Mouse (Mus musculus): Measurements from ENCODE around the gene AC109138.7.
A peak's percentile ranks its signal among the peaks of the same experiment; 100 is the strongest.

Gene AC109138.7

GRCm38 (mm10) chr19:4214071-4214770, at the start of gene AC109138.7, which contains the start of gene Clcf1:
TSS of gene AC109138.7 (plus strand) at chr19:4214357.
TSS of gene Clcf1 (plus strand) at chr19:4214238.
- peak; percentile 50 for DNase-seq (ENCODE audit: low spot score)

GRCm38 (mm10) chr19:4164721-4165120, 49.4 kb upstream of the AC109138.7 start:
- DNase-seq (ENCODE audit: low spot score): no peak

GRCm38 (mm10) chr19:4166678-4167476, 47.3 kb upstream of the AC109138.7 start:
- DNase-seq (ENCODE audit: low spot score): no peak

GRCm38 (mm10) chr19:4169378-4169784, 44.8 kb upstream of the AC109138.7 start:
- DNase-seq (ENCODE audit: low spot score): peak; percentile 100

GRCm38 (mm10) chr19:4169810-4170209, 44.3 kb upstream of the AC109138.7 start:
- DNase-seq (ENCODE audit: low spot score): no peak

- no peak for DNase-seq (ENCODE audit: low spot score)
These were observed 43.3 kb upstream of the AC109138.7 start for GRCm38 (mm10) chr19:4170723-4171392.

GRCm38 (mm10) chr19:4171393-4172290, 42.5 kb upstream of the AC109138.7 start:
- no peak for DNase-seq (ENCODE audit: low spot score)

GRCm38 (mm10) chr19:4172925-4173324, 41.2 kb upstream of the AC109138.7 start:
- no peak for DNase-seq (ENCODE audit: low spot score)

- DNase-seq (ENCODE audit: low spot score): peak; percentile 60
These were observed 38.7 kb upstream of the AC109138.7 start, which contains the start of gene Carns1 for GRCm38 (mm10) chr19:4175368-4175947. TSS of gene Carns1 (minus strand) at chr19:4175479.

- no peak for DNase-seq (ENCODE audit: low spot score)
These were observed 33.7 kb upstream of the AC109138.7 start for GRCm38 (mm10) chr19:4180411-4180810.

GRCm38 (mm10) chr19:4181892-4182291, 32.3 kb upstream of the AC109138.7 start:
- no peak for DNase-seq (ENCODE audit: low spot score)

- DNase-seq (ENCODE audit: low spot score): no peak
These were observed 30.5 kb upstream of the AC109138.7 start for GRCm38 (mm10) chr19:4183689-4184088.

- no peak for DNase-seq (ENCODE audit: low spot score)
These were observed 28.9 kb upstream of the AC109138.7 start for GRCm38 (mm10) chr19:4184976-4185975.

- no peak for DNase-seq (ENCODE audit: low spot score)
These were observed 26.9 kb upstream of the AC109138.7 start for GRCm38 (mm10) chr19:4187303-4187702.

GRCm38 (mm10) chr19:4189051-4189620, 25.0 kb upstream of the AC109138.7 start:
- no peak for DNase-seq (ENCODE audit: low spot score)

GRCm38 (mm10) chr19:4190831-4191334, 23.3 kb upstream of the AC109138.7 start, which contains the start of gene Tbc1d10c:
TSS of gene Tbc1d10c (minus strand) at chr19:4191284.
- no peak for DNase-seq (ENCODE audit: low spot score)

- peak; percentile 96 for DNase-seq (ENCODE audit: low spot score)
These were observed 22.5 kb upstream of the AC109138.7 start, which contains the start of gene Ppp1ca for GRCm38 (mm10) chr19:4191528-4192250. TSS of gene Ppp1ca (plus strand) at chr19:4192065.

- peak; percentile 47 for DNase-seq (ENCODE audit: low spot score)
These were observed 21.7 kb upstream of the AC109138.7 start for GRCm38 (mm10) chr19:4192251-4192985.

Data from retina, embryonic 14.5 days (tissue).